Mouse (Mus musculus) kidney, postnatal 0 days (tissue): ENCODE results near the gene Stk36. TPM values are rescaled to one million over a fixed set of nuclear protein-coding genes. Genes with fewer than 3 reads are reported as not detected.

Experiments
- ATAC-seq: fragments of 200-750 bp; cut with Nextera tagmentation; replicated peaks from 2 replicates; pipeline ENCODE4 v1.8.0; 2017; ENCODE audit warnings: low read depth, moderate number of reproducible peaks, moderate TSS enrichment, moderate library complexity; ENCODE audit not compliant: low FRiP score
- DNase-seq: peaks from one replicate; pipeline ENCODE4 v3.0.0-alpha.2; 2016; ENCODE audit warnings: low spot score
- H3K27ac ChIP-seq: fragments of 300-500 bp; sonication (generic); 2 replicates; pipeline ENCODE4 v1.5.1; 2014; ENCODE audit warnings: mild to moderate bottlenecking
- H3K27me3 ChIP-seq: fragments of 300-500 bp; sonication (generic); 2 replicates; pipeline ENCODE4 v1.6.1; 2014; ENCODE audit warnings: low read length, mixed read lengths; ENCODE audit not compliant: insufficient read depth
- H3K36me3 ChIP-seq: fragments of 300-500 bp; sonication (generic); 2 replicates; pipeline ENCODE4 v1.6.1; 2014; ENCODE audit warnings: low read length, mixed read lengths; ENCODE audit not compliant: insufficient read depth
- H3K4me1 ChIP-seq: fragments of 300-500 bp; sonication (generic); replicated peaks from 2 replicates; pipeline ENCODE4 v1.6.1; 2014; ENCODE audit warnings: antibody characterized with exemption, low read length, mixed read lengths; ENCODE audit not compliant: insufficient read depth
- H3K4me2 ChIP-seq: fragments of 300-500 bp; sonication (generic); 2 replicates; pipeline ENCODE4 v1.6.1; 2014; ENCODE audit warnings: mild to moderate bottlenecking, low read length, moderate library complexity, mixed read lengths
- H3K4me3 ChIP-seq: fragments of 300-500 bp; sonication (generic); replicated peaks from 2 replicates; pipeline ENCODE4 v1.5.1; 2014; ENCODE audit warnings: low read depth, low read length
- H3K9ac ChIP-seq: fragments of 300-500 bp; sonication (generic); 2 replicates; pipeline ENCODE4 v1.6.1; 2014; ENCODE audit warnings: low read depth, low read length
- H3K9me3 ChIP-seq: fragments of 300-500 bp; sonication (generic); replicated peaks from 2 replicates; pipeline ENCODE4 v1.6.1; 2016; ENCODE audit warnings: low read length, inconsistent platforms, mixed read lengths
- CTCF ChIP-seq: IDR thresholded peaks from 2 replicates; pipeline ENCODE4 v1.5.1; 2016; ENCODE audit warnings: antibody characterized with exemption, low read depth, mild to moderate bottlenecking, moderate library complexity
- WGBS: fragments of 180-500 bp; shearing (Covaris S2); extraction: QIAGEN DNeasy Blood & Tissue Kit; methylation state at CpG from one replicate; pipeline ENCODE4 v1.1.7; 2014; 5-methylcytosine and 5-hydroxymethylcytosine counted together
- polyA plus RNA-seq: library from polyadenylated mRNA; unstranded; fragments of >200 nt; fragmentation: Nextera tagmentation; extraction: Ambion mirVana; gene quantifications from 2 replicates; pipeline ENCODE4 v1.2.1, GENCODE M21; 2015

Stk36 gene
- polyA plus RNA-seq = 4.8 and 5.0 TPM in 2 replicates

DNA sequence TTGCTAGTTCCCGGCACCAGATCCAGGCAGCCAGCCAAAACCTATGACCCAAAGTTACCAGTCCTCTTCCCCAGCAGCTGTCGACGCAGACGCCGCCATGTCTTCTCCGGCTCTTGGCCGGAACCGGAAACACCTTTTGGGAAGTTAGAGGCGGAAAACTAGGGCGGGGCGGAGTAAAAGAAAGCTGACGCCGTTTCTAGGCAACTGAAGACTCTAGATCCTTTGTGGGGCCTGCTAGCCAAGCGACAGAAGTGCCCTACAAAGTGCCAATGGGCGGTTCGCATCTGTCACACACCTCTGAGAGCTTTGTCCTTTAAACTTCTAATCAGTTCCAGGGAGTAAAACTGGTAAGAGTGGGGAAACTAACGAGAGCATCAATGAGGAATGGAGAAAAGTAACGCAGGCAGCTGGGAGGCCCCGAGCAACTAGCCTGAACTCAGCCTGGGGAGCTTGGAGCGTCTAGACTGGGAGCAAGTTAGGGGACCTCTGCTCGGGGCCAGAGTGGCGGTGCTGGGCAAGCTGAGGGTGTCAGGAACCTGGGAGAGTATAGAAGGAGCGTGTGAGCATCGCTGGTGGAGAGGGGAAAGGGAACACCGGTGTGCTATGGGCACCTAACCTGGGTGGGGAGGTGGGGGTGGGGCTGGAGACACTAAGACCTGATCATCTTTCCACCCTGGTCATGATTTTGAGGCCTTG lies at the start of gene Stk36, which contains the start of gene Rnf25:
TSS of gene Stk36 (plus strand) at position 179 of the 696 bp plus-strand sequence.
TSS of gene Rnf25 (minus strand) at position 131 of the 696 bp plus-strand sequence.
- H3K4me2 ChIP-seq = peak within 1 kb of the TSS; percentile 76
- no peaks in the 10 kb centered on the region for H3K9me3 ChIP-seq
- H3K36me3 ChIP-seq = peaks cover 14% of the 10 kb centered on the region
- ATAC-seq (peak; percentile 78), DNase-seq (peak; percentile 97)
- peak within 1 kb of the TSS; percentile 78 for H3K4me3 ChIP-seq
- no peaks in the 10 kb centered on the region for H3K27me3 ChIP-seq
- peak within 1 kb of the TSS; percentile 78 for H3K9ac ChIP-seq
- H3K27ac ChIP-seq = peak within 1 kb of the TSS; percentile 43
- WGBS = 7% methylated on average over 25 of the region's 25 CpGs
- peaks cover 9% of the 10 kb centered on the region; the same call in 1 of the 2 replicates for H3K4me1 ChIP-seq
- no peak for TF ChIP-seq CTCF

DNA sequence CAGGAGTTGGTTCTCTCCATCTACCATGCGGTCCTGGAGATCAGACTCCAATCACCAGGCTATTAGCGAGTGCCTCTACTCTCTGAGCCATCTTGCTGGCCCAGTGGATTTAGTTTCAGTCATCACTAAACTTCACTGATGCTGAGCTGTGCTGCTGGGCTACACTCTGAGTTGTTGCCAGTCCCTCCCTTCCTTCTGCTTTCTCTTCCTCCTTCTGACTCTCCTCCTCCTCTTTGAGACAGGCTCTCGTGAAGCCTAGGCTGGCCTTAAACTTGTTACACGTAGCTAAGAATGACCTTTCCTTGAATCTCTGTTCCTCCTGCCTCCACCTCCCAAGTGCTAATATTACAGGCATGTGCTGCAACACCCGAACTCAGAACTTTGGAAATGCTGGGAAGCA lies 42.2 kb upstream of the Stk36 start:
- H3K36me3 ChIP-seq = no peaks in the 10 kb centered on the region
- H3K27ac ChIP-seq = no peak overlapping the region
- H3K27me3 ChIP-seq = no peaks in the 10 kb centered on the region
- DNase-seq (no peak), ATAC-seq (no peak)
- TF ChIP-seq CTCF = no peak
- H3K9me3 ChIP-seq = no peaks in the 10 kb centered on the region
- no peak overlapping the region for H3K4me2 ChIP-seq
- H3K4me3 ChIP-seq = no peak overlapping the region
- H3K4me1 ChIP-seq = no peaks in the 10 kb centered on the region
- no peak overlapping the region for H3K9ac ChIP-seq
- WGBS = 82% methylated on average over 5 of the region's 5 CpGs

- Histone ChIP-seq H3K9me3 (no peaks in the 10 kb centered on the region), H3K27me3 (no peaks in the 10 kb centered on the region), H3K4me1 (no peaks in the 10 kb centered on the region), H3K4me2 (no peak overlapping the region), H3K36me3 (peaks cover 46% of the 10 kb centered on the region), H3K4me3 (no peak overlapping the region), H3K27ac (no peak overlapping the region), H3K9ac (no peak overlapping the region)
- no peak for DNase-seq
- no peak for ATAC-seq
- WGBS = 89% methylated on average over 6 of the region's 6 CpGs
- TF ChIP-seq CTCF = no peak
These were observed 35.4 kb upstream of the Stk36 start for GRCm38 (mm10) chr1:74565834-74566233.

DNA sequence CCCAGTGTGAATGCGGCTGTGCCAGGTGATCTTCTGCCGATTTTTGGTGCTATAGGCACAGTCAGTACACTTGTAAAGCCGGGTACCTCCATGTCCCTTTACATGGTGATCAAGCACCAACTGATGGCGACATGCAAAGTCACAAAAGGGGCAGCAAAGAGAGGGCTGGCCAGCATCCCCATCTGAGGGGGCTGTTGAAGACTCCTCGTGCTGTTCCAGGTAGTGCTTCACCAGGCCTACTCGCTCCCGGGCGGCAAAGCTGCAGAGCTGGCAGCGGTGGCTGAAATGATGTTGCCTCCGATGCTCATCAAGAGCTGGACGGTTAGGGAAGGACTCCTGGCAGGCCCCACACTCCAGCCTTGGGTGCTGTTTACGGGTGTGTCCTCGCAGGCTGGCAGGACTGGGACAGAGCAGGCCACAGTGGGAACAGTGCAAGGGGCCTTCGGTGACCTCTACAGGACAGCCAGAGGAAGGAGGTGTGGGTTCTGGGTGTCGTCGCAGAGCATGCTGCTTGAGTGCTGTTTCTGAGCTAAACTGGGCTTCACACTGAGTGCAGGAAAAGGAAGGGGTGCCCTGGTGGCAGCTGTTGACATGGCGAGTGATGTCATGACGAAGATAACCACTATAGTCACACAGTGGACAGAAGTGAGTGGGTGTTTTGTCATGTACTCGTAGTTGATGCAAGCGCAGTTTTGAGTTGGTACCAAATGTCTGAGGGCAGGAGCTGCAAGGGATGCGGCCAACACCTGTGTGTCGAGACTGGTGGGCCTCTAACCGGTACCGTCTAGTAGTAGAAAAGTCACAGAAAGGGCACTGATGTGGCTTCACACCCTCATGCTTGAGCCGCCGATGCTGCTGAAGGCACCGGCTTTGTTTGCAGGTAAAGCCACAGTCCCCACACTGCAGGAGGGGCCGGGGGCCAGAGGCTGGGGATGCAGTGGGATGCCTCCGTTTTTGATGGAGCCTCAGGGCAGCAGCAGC lies 31.2 kb upstream of the Stk36 start:
- no peak overlapping the region for H3K4me3 ChIP-seq
- H3K9ac ChIP-seq = no peak overlapping the region
- no peaks in the 10 kb centered on the region for H3K27me3 ChIP-seq
- H3K4me2 ChIP-seq = no peak overlapping the region
- H3K36me3 ChIP-seq = peaks cover 68% of the 10 kb centered on the region
- ATAC-seq (no peak), DNase-seq (peak; percentile 4)
- no peaks in the 10 kb centered on the region for H3K9me3 ChIP-seq
- TF ChIP-seq CTCF = no peak
- H3K4me1 ChIP-seq = no peaks in the 10 kb centered on the region
- 90% methylated on average over 29 of the region's 29 CpGs for WGBS
- H3K27ac ChIP-seq = no peak overlapping the region

- WGBS = 87% methylated on average over 3 of the region's 3 CpGs
- TF ChIP-seq CTCF = no peak
- H3K36me3 ChIP-seq = peaks cover 29% of the 10 kb centered on the region
- H3K4me3 ChIP-seq = no peak overlapping the region
- DNase-seq = no peak
- no peaks in the 10 kb centered on the region for H3K27me3 ChIP-seq
- no peak overlapping the region for H3K4me2 ChIP-seq
- H3K9me3 ChIP-seq = no peaks in the 10 kb centered on the region
- H3K27ac ChIP-seq = no peak overlapping the region
- no peaks in the 10 kb centered on the region for H3K4me1 ChIP-seq
- ATAC-seq = no peak
- H3K9ac ChIP-seq = no peak overlapping the region
These were observed 18.6 kb upstream of the Stk36 start for GRCm38 (mm10) chr1:74582621-74583020.
